Mouse (Mus musculus) embryonic fibroblast, embryonic 13.5 days (primary cell): ENCODE data around the gene 1110032A03Rik. TPM values are rescaled to one million over a fixed set of nuclear protein-coding genes. Genes with fewer than 3 reads are reported as not detected.
A peak's percentile ranks its signal among the peaks of the same experiment; 100 is the strongest.

Source experiments
- H3K27ac ChIP-seq: 2 replicates; pipeline ENCODE4 v1.5.1; 2012; ENCODE audit warnings: low read length, control low read depth, inconsistent platforms; ENCODE audit not compliant: insufficient read depth
- H3K4me1 ChIP-seq: 2 replicates; pipeline ENCODE4 v1.6.1; 2011; ENCODE audit warnings: low read length; ENCODE audit not compliant: control insufficient read depth, insufficient read depth
- H3K4me3 ChIP-seq: 2 replicates; pipeline ENCODE4 v1.5.1; 2011; ENCODE audit warnings: mild to moderate bottlenecking, control low read depth, low read length; ENCODE audit not compliant: insufficient read depth
- CTCF ChIP-seq: IDR thresholded peaks from 2 replicates; pipeline ENCODE4 v1.5.1; 2011; ENCODE audit warnings: mild to moderate bottlenecking, control low read depth, low read length, moderate library complexity, borderline replicate concordance; ENCODE audit not compliant: insufficient read depth
- POLR2A ChIP-seq: IDR thresholded peaks from 2 replicates; pipeline ENCODE4 v1.6.1; 2011; ENCODE audit warnings: low read depth, mild to moderate bottlenecking, control low read depth, low read length, moderate library complexity
- polyA plus RNA-seq: library from polyadenylated mRNA; stranded (reverse); fragments of >200 nt; gene quantifications from 2 replicates; pipeline ENCODE4 v1.2.4, GENCODE M21; 2011; ENCODE audit warnings: low read depth; ENCODE audit not compliant: missing spikeins, insufficient read length

1110032A03Rik gene
- polyA plus RNA-seq, 1 experiment: 27.1 TPM

GRCm38 (mm10) chr9:50752784-50753615, 22.3 kb downstream of the 1110032A03Rik start:
- TF ChIP-seq CTCF (no peak), POLR2A (peak; percentile 77)
- Histone ChIP-seq H3K4me3 (peak overlapping the region; percentile 43), H3K27ac (peak overlapping the region; percentile 90), H3K4me1 (peaks cover 12% of the 10 kb centered on the region)

- Histone ChIP-seq H3K4me1 (peaks cover 12% of the 10 kb centered on the region), H3K4me3 (peak within 1 kb of the TSS; percentile 43), H3K27ac (peak within 1 kb of the TSS; percentile 90)
- TF ChIP-seq CTCF (no peak), POLR2A (no peak)
Observed at GRCm38 (mm10) chr9:50752054-50752602, 23.2 kb downstream of the 1110032A03Rik start, which contains the start of gene Hspb2. TSS of gene Hspb2 (minus strand) at chr9:50752354.

GRCm38 (mm10) chr9:50751323-50751722, 24.0 kb downstream of the 1110032A03Rik start, which contains the start of gene Cryab:
TSS of gene Cryab (plus strand) at chr9:50751325.
- TF ChIP-seq POLR2A (no peak), CTCF (no peak)
- H3K27ac ChIP-seq: peak within 1 kb of the TSS; percentile 90
- no peak within 1 kb of the TSS for H3K4me3 ChIP-seq
- H3K4me1 ChIP-seq: peaks cover 12% of the 10 kb centered on the region

- H3K27ac ChIP-seq: no peak overlapping the region
- no peak overlapping the region for H3K4me3 ChIP-seq
- TF ChIP-seq POLR2A (no peak), CTCF (no peak)
- peaks cover 10% of the 10 kb centered on the region for H3K4me1 ChIP-seq
Observed at GRCm38 (mm10) chr9:50750706-50751105, 24.6 kb downstream of the 1110032A03Rik start.

GRCm38 (mm10) chr9:50746214-50746677, 29.1 kb downstream of the 1110032A03Rik start, which contains the start of gene 2310030G06Rik:
TSS of gene 2310030G06Rik (minus strand) at chr9:50746536.
- Histone ChIP-seq H3K27ac (no peak within 1 kb of the TSS), H3K4me1 (peaks cover 4% of the 10 kb centered on the region; the same call in 1 of the 2 replicates), H3K4me3 (peak within 1 kb of the TSS; percentile 36)
- 0 out of 2 replicates have a peak, but pooled peaks have one; percentile 29 for TF ChIP-seq POLR2A
- TF ChIP-seq CTCF: no peak

GRCm38 (mm10) chr9:50745806-50746205, 29.5 kb downstream of the 1110032A03Rik start:
- H3K27ac ChIP-seq: no peak overlapping the region
- peak overlapping the region; percentile 36 for H3K4me3 ChIP-seq
- peaks cover 4% of the 10 kb centered on the region; the same call in 1 of the 2 replicates for H3K4me1 ChIP-seq
- TF ChIP-seq CTCF (no peak), POLR2A (no peak)

- no peak overlapping the region for H3K27ac ChIP-seq
Observed at GRCm38 (mm10) chr9:50742744-50743143, 32.6 kb downstream of the 1110032A03Rik start.

GRCm38 (mm10) chr9:50742261-50742660, 33.1 kb downstream of the 1110032A03Rik start:
- TF ChIP-seq CTCF: no peak
- no peak overlapping the region for H3K4me3 ChIP-seq
- H3K4me1 ChIP-seq: no peaks in the 10 kb centered on the region; the same call in 1 of the 2 replicates

More at GRCm38 (mm10) chr9:50742744-50743143, 32.6 kb downstream of the 1110032A03Rik start:
- no peak overlapping the region for H3K4me3 ChIP-seq
- TF ChIP-seq CTCF (no peak), POLR2A (no peak)
- no peaks in the 10 kb centered on the region; the same call in 1 of the 2 replicates for H3K4me1 ChIP-seq

GRCm38 (mm10) chr9:50740867-50741784, 34.2 kb downstream of the 1110032A03Rik start:
- no peaks in the 10 kb centered on the region; the same call in 1 of the 2 replicates for H3K4me1 ChIP-seq
- no peak for TF ChIP-seq CTCF
- TF ChIP-seq POLR2A: no peak
- H3K27ac ChIP-seq: no peak overlapping the region
- no peak overlapping the region for H3K4me3 ChIP-seq

More at GRCm38 (mm10) chr9:50742261-50742660, 33.1 kb downstream of the 1110032A03Rik start:
- no peak overlapping the region for H3K27ac ChIP-seq
